Mouse (Mus musculus) cerebellum, adult 8-10 months (tissue): ENCODE data around the gene Cd276.
A peak's percentile ranks its signal among the peaks of the same experiment; 100 is the strongest.
"Not testable (repeated sequence)": the region's sequence is repeated elsewhere in the genome, so short reads cannot be mapped to it uniquely, and the experiment has no call there.

Experiments used
- DNase-seq: peaks from one replicate; pipeline ENCODE4 v3.0.0; 2022

Gene Cd276

DNA sequence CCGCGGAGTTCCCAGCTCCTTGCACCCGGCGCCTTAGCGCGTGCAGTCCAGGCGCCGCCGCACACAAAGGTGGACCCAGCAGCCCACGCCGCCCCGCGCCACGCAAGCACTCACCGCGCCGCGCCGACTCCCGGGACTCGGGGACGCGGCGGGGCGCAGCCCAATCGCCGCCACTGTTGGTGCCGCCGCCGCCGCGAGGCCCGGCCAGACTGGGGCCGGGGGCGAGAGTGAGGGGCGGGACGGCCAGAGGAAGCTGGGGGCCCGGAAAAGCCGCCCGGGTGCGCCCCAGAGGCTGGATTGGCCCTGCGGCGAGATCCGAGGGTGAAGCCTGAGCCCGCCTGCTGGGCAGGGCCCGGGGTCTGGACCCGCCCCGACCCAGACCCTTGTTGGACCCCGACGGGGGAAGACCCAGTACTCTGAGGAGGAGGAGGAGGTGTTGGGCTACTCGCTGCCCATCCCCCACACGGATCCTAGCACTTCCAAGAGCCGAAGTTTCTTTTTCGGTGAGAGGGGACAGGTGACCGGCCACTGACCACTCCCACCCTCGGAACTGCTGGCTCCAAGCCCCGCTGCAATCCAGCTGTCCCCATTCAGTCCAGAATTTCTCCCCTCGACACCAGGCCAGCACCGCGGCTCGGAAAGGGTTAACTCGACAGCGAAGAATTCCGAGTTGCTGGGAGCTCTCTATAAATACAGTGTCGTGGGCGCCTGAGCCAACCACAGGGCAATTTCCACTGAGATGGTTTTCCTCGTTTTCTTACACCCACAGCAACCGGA, at the start of gene Cd276:
Gene Cd276, minus strand, starts transcription at position 530 of the 777 bp plus-strand sequence.
- DNase-seq = peak; percentile 62

DNA sequence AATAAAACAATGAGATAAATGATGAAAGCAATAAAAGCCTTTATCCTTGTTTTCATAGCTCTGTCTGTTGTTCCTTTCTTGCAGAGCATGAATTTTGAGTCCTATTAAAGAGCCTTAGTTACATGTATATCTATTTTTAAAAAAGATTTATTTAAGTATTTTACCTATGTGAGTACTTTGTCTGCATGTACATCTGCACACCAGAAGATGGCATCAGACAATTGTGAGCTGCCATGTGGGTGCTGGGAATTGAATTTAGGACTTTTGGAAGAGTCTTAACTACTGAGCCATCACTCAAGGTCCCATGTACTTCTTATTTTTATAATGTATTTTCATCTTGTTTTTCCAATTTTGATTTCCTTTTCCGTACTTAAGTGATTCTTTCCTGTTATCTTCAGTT, 40.1 kb upstream of the Cd276 start:
- DNase-seq = no peak

DNA sequence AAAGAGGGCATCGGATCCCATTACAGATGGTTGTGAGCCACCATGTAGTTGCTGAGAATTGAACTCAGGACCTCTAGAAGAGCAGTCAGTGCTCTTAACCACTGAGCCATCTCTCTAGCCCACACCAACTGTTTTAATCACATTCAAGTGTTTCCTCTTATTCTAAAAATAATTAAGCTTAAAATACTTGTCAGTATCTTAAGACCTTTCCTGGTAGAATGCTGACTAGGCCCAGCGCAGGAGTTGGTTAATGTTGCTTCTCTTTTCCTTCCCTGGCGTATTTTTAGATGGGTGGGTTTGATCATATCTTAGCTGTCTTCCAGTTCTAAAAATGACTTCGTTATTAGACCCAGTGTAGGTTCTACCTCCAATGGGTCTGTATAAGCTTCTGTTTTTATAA, 33.4 kb upstream of the Cd276 start:
- DNase-seq = no peak

DNA sequence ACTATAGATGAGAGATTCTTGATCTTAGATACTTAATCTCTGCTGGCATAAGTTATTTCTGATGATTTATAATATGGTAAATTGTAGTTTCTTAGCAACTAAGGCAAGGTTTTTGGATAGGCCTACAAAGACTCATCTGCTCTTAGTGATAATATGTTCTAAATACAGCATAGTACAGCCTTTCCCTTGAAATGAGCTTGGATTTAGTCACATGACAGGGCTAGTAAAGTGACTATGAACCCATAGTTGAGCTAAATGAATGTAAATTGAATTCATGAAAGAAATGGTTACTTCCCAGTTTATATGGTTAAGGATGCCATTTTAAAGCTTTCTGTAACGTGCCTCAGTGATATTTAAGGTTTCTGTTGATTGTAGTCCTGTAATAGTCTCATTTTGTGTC, 29.1 kb upstream of the Cd276 start:
- no peak for DNase-seq

DNA sequence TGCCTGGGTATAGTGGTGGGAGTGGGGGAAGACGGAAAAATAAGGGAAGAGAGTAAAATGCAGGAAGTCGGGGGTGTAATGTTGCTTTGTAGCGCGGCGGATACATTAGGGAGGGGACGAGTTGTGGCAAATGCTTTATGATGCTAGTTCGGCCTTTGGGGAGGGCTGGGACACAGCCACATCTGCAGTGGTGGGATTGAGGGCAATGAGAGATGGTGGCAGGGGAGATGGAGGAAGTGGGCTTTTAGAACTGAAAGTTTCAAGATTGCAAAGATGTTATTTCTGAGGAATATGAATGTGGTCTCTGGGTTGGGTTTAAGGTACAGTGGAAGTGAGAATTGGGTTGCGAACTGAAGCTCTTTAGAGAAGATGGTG, 28.0 kb upstream of the Cd276 start:
- DNase-seq = no peak

DNA sequence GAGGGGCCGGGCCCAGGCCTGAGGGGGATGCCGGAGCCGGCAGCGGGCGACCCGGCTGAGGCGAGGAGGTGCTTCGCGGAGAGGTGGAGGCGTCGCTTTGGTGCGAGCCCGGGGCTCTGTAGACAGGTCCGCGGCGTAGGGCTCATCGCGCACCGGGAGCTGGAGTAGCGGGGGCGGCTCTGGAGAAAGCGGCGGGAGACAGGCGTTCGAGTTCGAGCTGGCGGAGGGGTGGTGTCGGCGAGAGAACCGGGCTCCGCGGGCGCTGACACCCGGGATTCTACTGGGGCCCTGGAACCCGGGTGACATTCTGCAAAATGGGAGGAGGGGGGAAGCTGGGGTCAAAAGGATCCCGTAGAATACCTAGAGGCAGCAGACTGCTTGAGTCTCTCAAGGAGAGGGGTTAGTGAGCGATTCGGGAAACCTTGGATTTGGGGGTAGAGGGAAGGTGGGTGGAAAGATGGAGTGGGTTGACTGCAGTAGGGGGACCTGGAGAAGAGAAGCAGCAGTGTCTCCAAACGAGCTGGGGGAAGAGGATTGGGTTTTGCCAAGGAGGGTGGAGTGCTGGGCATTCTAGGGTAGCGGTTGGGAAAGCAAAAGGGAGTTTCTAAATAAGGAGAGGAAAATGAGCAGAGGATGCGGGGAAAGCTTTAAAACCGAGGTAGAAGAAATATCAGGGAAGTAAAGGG, 27.5 kb upstream of the Cd276 start:
- DNase-seq = peak; percentile 63

DNA sequence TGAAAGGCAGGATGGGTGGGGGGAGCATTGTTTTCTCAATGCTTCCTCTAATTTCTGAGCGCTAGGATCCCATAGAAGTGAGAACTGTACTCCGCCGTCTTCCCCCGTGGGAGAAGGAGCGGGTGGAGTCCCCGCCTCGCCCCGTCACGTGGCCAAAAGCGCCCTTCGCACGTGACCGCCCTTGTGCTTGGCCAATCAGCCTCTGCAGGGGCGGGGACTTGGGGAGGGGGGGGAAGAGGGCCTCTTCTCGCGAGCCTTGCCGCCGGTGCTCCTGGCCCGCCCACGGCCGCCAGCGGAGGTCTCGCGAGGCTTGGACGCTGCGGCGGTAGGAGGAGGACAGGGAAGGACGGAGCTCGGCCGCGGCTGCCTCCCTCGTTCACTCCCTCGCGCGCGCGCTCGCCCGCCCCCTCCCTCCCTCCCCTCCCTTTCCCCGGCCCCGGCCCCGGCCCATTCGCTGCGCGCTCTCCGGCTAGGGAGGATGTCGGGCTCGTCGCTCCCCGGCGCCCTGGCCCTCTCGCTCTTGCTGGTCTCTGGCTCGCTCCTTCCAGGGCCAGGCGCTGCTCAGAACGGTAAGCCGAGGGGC, 26.8 kb upstream of the Cd276 start, which contains the start of gene Nptn:
Gene Nptn, plus strand, starts transcription at position 283 of the 583 bp plus-strand sequence.
- DNase-seq = peak; percentile 97

DNA sequence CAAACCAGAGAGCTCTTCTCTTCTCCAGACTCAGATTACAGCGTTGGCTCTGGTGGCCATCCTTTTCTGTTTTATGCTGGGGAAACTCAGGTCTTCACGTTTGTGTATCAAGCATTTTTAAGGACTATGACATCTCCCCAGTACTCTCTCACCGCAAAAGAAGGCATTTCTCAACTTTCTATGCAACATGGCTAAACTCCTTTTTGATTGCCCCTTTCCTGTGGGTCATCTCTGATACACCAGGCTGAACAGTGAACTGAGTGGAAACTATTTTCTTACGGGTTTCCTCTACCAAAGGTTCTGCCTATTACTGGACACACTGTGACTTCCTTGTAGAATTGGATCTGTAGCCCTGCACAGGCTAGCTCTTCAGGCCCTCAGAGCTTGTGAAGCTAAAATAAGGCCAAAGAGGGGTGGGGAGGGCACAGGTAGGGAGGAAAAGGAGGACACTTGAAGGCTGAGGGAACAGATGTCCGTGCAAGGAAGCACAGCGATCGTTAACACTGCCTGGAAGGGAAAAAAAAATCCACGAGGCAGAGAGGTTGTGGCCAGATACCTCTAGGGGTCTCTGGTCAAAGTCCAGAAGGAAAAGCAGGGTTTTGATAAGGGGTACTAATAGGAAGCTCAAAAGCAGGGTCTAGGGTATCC, 26.2 kb upstream of the Cd276 start:
- no peak for DNase-seq

DNA sequence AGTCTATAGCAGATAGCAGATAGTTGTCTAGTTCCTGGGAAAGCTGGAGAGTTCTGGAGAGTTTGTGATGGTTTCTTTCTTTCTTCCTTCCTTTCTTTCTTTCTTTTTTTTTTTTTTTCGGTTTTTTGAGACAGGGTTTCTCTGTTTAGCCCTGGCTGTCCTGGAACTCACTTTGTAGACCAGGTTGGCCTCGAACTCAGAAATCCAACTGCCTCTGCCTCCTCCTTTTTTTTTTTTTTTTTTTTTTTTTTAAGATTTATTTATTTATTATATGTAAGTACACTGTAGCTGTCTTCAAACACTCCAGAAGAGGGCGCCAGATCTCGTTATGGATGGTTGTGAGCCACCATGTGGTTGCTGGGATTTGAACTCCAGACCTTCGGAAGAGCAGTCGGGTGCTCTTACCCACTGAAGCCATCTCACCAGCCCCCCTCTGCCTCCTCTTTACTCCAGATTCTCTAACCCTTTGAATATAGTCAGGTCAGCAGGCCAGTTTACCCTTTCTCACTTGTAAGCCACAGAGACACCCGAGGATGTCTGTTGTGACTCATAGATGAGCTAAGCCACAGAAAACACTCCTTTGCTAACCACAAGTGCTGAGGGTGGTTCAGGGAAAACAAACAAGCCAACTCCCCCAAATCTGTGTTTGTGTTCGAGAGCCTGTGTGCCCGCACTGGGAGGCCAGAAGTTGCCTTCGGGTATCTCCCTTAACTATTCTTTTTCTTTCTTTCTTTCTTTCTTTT, 25.4 kb upstream of the Cd276 start:
- not testable (repeated sequence) for DNase-seq

DNA sequence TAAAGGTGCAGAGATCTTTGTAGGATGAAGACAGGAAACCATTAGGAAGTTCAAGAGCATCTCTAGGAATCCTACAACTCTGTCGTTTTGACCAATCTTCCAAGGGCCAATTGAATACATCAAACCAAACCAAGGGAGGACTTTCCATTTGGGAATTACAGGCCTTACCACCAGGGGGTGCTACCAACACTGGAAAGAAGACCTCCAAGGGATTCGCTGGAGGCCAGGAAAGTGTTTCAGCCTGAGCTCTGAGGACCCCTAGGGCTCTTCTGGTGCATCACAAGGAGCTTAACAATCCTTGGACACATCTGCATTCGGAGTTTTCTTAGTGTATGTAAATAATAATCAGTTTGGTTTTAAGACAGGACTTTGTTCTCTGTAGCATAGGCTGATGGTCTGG, 23.4 kb upstream of the Cd276 start:
- peak; percentile 86 for DNase-seq

DNA sequence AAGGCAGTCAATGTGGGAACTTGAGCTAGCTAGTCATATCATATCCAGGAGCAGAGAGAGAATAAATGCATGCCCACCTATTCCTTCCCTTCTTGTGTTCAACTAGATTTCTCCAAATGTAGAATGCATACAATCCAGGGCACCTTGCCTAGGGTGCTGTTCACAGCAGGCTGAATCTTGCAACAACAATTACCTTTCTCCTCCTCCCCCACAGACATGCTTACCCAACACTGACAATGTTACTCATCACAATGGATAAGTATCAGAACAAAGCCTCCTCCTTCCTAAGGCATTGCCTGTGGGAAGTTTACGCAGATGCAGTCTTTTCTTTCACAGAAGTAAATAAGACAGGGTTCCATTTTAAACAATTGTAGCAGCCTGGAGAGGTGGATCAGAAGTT, 15.8 kb upstream of the Cd276 start:
- DNase-seq = no peak

DNA sequence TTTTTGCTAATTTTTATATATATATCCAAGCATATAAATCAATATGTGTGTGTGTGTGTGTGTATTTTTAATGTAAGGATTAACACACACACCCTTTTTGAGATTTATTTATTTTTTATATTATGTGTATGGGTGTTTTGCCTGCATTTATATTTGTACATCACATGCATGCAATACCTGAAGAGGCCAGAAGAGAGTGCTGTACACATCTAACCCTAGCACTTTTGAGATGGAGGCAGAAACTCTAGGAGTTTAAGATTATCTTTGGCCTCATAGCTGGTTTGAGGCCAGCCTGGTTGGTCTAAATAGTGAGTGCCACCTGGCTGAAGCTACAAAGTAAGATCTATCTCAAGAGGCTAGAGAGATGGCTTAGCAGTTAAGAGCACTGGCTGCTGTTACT, 12.4 kb upstream of the Cd276 start:
- DNase-seq = no peak

DNA sequence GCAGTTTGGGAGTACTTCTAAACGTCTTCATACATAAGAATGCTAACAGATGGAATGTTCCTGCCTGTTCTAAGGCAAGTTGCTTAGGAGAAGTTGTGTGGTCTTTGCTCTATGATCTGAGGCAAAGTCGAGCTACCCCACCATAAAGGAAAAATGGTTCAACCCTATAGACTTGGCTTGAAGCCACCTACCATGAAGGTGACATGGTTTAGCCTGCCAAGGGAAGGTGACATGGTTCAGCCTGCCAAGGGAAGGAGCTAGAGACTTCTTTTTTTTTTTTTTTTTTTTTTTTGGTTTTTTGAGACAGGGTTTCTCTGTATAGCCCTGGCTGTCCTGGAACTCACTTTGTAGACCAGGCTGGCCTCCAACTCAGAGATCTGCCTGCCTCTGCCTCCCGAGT, 10.7 kb upstream of the Cd276 start:
- DNase-seq = not testable (repeated sequence)

DNA sequence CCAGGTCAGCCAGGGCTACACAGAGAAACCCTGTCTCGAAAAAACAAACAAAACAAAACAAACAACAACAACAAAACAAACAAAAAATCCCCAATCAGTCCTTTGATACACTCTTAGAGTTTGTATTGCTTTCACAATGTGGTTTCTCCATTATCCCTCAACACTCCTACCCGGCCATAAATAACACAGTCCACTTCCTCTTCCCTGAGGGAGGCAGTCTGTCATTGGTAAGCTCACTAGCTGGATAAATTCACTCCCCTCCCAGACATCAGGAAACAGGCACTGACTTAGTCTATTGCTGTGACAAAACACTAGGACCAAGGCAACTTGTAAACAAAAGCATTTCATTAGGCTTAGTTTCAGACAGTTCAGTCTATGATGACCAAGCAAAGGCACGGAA, 5.0 kb upstream of the Cd276 start:
- no peak for DNase-seq

DNA sequence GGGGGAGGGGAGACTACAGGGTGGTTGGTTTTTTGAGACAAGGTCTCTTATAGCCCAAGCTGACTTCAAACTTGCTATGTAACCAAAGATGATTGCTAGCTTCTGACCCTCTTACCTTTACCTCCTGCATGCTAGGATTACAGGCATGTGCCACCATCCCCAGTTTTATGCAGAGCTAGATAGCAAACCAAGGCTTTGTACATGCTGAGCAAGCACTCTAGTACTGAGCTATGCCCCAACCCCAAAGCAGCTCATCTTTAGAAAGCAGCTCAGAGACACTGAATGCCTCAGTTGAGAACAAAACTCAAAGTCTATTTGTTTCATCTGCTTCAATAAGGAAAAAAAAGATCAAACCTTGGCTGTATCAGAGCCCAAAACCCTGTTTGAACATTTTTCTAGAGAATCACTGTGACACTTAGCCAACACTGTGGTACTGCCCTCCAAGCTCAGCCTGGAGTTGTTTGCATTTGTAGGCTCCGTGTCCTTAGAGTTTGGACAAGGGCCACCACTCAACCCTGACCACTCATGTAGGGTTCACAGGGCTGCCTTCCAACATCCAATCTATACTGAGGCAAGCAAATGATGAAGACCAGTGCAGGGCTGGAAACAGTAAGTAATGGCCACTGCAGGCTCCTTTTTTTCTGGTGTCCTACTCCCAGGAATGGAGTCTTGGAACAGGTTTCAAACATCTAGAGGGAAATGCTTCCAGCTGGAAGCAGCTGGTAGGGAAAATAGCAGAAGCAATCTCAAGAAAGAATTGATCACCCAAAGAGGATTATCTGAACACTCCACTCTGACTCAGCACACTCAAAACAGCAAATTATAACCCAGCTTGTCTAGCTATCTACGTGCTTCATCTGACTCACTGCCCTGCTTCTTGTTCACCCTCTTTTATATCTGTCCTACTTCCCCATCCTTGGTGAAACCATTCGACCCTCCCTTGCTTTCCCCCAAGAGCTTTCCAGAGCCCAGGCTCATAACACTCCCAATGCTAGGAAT, 2.5 kb upstream of the Cd276 start:
- DNase-seq = peak; percentile 8

DNA sequence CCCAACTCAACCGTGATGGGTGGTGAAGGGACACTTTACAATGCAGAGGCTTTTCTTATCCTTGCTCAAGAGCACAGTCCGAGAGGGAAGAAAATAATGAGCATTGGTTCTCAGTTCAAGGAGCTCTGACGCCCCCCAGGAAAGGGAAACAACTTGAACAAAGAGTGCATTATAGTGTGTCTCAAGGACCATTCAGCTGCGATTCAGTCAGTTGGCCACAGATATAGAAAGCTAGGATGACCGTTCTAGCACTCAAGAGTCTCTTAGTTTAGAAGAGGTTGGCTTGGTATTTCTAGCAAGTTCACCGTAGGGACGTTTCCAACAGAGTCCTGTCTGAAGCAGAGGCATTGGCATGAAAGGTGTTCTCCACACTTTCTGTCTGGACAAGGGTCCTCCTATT, 1.4 kb upstream of the Cd276 start:
- DNase-seq = no peak

DNA sequence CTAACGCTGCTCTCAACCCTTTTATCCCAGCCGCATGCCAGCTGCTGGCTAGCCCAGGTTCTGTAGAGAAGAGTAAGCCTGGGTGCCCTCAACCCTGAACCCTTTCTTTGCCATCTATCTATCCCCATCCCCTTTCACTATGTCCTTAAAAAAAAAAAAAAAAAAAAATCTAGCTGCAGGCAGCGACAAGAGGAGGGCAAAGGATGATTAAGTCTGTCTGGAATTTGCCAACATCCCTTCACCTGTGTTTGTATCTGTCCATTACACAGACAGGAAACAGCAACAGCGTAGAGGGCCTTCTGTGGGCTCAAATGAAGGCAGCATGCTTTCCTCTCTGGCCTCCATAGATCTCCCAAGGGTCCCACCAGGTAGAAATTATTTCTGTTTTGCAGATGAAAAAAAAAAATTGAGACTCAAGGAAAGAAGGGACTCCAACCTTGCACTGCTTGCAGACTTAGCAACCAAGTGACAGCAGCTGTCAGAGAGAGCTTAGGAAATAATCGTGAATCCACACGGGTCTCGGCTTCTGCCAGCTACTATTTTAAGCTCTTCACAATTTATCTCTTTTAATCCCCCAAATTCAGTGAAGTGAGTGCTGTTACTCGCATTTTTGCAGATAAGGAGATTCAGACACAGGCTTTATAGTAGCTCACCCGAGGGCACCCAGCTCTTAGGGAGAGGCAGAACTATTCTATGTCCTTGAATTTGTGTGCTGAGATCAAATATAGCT, 613 bp upstream of the Cd276 start:
- DNase-seq = peak; percentile 9

DNA sequence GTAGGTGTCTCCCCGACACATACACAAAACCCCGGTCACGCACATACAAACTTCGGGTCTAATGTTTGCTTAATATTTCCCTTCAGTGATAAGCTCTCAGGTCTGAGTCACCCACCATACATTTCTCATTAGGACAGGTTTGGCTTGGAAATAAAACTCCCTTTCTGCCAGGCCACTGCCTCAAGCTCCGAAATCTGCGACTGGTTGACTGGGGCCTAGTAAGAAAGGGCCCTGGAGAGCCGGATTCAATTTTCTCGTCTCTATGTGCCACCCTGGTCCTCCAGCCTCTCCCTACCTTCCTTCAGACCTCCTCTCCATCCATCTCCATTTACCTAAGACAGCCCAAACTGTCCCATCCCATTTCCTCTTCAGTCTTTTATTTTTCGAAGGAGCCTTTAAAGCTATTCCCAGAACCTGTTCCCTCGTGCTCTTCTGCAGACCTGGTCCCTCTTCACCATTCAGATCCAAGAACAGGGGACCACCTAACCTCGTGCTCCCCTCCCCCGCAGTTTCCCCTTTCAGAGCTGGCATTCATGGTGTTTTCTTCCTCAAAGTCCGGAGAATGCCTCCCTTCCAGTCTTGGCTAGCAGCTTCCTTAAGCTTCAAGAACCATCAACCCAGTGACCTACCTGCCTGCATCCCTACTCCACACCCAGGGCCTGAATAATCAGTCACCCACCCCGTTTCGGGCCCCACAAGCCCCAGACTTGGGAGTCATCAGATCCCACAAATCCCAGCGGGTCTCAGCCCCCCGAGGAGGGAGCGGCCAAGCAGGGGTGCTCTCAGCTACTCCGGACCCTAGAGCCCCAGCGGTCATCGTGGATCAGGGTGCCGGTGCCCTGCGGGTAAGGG, 955 bp downstream of the Cd276 start:
- peak; percentile 53 for DNase-seq

DNA sequence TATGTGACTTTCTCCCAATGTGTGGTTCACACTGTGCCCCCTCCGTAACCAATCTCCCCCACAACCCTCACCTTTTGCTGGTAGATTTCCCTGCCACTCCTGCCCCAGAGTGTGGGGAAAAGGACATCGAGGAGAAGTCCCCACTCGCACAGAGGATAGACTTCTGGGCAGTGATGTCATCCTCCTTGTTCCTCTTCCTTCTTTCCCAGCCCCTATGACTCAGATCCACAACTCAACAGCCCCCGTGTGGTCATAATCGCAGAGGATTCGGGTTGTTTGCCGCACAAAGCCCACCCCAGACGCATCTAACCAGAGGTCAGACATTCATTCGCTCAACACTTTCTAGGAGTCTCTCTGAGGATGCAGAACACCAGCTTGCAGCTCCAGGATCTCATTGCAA, 3.2 kb downstream of the Cd276 start:
- DNase-seq = no peak

DNA sequence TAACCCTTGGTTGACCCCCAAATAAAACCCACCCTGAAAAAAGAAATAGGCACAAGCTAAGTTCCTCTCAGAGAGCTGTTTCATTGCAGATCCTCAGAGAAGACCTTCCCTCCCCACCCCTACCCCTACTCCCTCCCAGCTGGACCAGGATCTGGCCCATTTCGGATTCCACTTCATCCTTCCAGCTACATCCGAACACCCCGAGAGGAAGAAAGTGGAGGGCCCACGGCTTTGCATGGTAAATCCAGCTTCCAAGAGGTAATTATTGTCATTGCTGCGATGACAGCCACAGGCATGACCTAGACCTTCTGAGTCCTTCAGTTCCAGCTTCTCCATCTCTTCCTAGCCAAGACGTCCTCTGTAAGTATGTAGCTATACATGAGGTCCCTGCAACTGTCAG, 4.3 kb downstream of the Cd276 start:
- DNase-seq = no peak
